Mouse (Mus musculus) c-Kit-negative CD71-positive TER-119-positive erythroid progenitor cells, embryonic 14.5 days (primary cell): ENCODE results near the gene Galnt17.

Experiments used
- DNase-seq: peaks from one replicate; pipeline ENCODE4 v3.0.0-alpha.2; 2013; ENCODE audit warnings: low read depth, low spot score

Galnt17 gene

GRCm38 (mm10) chr5:131246591-131246990, 61.7 kb downstream of the Galnt17 start:
- DNase-seq = no peak

- no peak for DNase-seq
Measured at GRCm38 (mm10) chr5:131241689-131242088, 66.6 kb downstream of the Galnt17 start.

GRCm38 (mm10) chr5:131239813-131240212, 68.5 kb downstream of the Galnt17 start:
- DNase-seq = no peak

DNA sequence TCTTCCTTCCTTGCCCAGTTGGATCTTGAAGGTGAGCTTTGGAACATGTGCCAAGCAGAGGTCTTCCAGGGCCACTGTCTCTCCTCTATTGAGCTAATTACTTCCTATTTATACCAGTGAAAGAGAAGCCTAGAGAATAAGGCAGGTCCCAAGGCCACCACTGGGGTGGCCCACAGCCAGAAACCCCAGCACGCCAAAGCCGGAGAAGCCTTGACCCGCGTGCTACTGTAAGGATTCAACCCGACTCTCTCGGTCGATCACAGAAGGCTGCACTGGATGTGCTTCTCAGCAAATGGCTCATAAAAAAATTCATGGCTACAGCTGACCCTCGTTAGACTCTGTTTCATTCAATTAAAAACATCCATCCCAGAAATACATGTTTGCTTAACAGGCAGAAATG, 71.4 kb downstream of the Galnt17 start:
- DNase-seq = no peak

DNA sequence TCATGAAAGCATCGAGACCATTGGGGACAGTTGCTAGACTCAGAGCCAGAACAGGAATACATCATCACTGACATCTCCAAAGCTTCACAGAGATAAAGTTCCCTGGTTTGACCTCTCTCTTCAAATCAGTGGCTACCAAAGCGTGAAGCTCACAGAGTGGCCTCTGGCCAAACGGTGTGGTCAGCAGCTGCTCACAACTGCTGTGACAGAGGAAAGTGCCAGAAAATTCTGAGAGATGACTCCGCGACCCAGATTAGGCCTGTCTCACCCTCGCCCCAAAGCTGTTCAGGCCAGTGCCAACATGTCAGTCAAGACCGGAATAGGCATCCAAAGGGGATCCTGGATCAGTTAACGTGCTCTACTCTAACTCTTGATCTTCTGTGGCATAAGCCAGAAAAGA, 74.5 kb downstream of the Galnt17 start:
- no peak for DNase-seq

DNA sequence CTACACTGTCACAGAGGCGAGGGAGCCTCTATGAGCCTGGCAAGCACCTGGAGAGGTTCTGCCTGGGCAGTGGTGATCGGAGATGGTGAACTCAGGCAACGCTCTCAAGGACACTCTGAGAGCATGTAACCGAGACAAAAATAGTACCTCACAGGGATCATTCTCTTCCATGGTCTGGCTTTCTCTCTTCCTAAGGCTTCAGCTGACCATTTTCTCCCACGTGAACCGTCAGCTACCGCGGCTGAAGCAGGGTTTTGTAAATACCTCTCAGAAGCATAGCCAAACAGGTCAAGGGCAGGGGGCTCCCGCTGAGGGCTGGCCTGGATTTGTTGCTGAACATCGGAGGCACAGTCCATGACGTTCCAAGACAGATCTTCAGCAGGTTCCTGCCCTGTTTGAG, 77.2 kb downstream of the Galnt17 start:
- DNase-seq = no peak

DNA sequence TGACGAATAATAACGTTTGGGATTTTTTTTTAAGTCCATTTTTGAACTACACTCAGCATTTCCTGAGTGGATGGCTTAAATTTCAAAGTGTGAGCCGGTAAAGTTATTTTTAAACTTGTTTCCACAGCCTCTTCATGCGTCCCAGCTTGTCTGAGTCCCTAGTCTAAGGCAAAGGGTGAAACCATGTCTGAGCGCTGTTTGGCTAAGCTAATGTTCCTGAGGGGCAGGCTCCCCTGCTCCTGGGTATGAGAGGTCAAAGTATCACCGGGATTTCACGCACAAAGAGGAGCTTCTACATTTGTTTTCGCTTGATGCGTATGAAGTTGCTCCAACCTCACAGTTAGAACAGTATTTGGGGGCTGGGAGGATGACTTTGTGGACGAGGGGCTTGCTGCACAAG, 78.6 kb downstream of the Galnt17 start:
- no peak for DNase-seq

DNA sequence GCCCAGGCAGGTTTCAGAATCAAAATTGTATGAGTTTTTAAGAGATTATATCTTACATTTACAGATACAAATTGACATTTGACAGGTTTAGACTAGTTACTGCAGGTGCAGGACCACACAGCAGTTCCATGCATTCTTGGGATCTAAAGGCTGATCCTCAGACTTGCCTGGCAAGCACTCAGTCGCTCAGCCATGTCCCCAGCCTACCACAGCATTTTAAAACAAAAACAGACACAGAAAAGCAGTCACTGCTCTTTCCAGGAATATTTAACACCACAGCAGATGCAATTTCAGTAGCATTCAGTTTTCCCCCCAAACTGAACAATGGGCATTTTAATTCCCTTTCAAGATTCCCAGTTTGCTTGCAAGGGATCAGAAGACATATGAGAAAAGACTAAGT, 84.9 kb downstream of the Galnt17 start:
- DNase-seq = no peak

GRCm38 (mm10) chr5:131222498-131223244, 85.6 kb downstream of the Galnt17 start:
- no peak for DNase-seq

DNA sequence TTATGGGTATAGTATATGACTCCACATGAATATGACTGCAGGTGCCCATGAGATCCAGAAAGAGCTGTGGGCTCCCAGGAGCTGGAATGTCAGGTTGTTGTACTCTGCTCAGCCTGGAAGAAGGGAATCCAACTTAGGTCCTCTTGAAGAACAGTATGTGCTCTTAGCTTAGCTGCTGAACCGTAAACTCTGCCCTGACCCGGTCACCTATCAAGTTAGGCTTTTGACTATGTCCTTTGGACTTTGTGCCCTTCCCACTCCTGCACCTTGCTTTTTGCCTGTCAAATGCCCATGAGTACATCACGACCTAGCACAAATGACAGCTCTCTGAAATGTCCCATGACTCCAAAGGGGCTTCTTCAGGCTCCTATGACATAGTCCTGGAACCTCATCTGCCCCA, 90.1 kb downstream of the Galnt17 start:
- no peak for DNase-seq

- DNase-seq = no peak
Measured at GRCm38 (mm10) chr5:131211618-131212017, 96.7 kb downstream of the Galnt17 start.

GRCm38 (mm10) chr5:131201146-131201545, 107.2 kb downstream of the Galnt17 start:
- no peak for DNase-seq

- no peak for DNase-seq
Measured at GRCm38 (mm10) chr5:131192311-131192710, 116.0 kb downstream of the Galnt17 start.

- no peak for DNase-seq
Measured at GRCm38 (mm10) chr5:131184566-131184965, 123.7 kb downstream of the Galnt17 start.

DNA sequence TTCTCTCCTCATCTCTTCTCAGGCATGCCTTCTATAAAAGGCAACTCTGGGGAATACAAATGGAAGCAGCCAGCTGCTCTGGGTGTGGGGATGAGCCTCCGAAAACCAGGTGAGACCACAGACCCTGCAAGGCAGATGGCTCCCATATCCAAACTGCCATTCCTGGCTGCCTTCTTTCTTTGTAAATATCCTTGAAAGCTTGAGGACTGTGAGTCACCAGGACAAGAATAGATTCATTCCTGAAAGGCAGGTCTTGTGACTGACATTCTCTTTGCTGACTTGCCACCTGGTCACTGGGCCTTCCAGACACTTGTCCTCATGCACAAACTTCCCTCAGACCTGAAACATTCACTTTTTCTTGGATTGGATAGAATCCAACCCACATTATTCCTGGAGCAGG, 127.1 kb downstream of the Galnt17 start:
- no peak for DNase-seq

DNA sequence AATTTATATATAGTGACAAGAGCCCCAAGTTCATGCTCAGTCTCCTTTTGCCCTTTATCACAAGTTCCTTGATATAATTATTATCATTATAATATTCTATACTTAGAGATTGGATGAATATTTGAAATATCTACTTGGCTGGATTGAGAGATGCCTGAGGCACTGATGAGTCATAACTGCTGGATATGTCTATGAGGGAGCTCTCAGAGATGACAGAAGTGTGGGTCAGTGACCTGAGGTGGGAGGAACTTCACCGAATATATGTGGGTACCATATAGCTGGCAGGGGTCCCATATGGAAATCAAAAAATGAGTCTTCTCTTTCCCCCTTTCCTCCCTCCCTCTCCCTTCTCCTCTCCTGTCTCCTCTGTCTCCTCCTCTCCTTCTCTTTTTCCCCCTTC, 127.5 kb downstream of the Galnt17 start:
- no peak for DNase-seq

- DNase-seq = no peak
Measured at GRCm38 (mm10) chr5:131177851-131178250, 130.4 kb downstream of the Galnt17 start.

DNA sequence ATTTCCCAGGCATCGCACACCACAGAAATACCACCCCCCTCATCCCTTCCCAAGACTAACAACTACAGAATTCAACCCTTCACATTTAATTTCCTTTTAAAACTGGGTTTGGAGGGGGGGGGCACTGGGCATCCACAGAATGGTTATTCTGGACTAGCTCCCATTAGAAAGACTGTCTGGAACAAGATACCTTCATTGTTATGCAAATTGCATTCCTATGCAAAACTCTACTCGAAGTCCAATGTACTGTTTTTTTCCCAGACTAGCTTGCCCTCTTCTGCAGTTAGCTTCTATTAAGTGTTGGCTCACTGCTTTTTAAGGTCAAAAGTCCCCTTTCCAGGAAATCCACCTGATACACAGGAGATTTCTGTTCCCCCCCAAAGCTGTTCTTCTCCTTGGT, 131.1 kb downstream of the Galnt17 start:
- DNase-seq = no peak

GRCm38 (mm10) chr5:131169186-131169585, 139.1 kb downstream of the Galnt17 start:
- no peak for DNase-seq

- no peak for DNase-seq
Measured at GRCm38 (mm10) chr5:131167366-131167765, 140.9 kb downstream of the Galnt17 start.

DNA sequence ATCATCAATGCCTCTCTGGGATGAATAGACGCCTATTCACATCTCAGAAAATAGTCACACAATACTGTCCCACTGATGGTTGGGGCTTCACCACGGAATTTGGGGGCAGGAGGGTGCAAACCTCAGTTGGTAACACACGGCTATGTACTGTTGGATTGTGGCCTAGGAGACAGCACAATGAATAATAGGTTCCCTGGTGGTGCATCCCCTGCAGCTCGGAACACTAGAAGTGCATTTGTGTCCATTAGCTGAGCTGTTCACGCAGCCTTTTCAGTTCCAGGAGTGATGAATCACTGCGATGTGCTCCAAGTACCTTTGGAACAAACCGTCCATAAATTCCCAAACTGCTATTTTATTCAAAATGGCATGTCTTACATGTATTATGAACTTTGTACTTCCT, 142.6 kb downstream of the Galnt17 start:
- no peak for DNase-seq

DNA sequence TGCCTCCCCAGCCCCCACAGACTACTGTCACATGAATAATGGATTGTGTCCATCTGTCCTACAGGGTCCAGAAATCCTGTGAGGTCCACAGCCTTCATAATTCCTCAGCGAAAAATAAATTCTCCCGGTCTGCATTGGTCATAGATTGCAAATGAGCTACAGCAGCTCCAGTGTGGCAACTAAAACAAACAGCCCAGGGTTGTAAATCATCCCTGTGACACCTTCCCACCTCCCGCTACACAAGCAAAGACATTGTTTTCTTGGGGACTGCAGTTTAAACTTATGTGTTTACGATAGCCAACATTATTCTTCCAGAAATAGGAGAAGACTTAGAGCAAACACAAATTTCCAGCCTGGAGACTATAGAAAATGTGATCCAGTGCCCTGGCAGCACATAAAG, 150.4 kb downstream of the Galnt17 start:
- no peak for DNase-seq

- no peak for DNase-seq
Measured at GRCm38 (mm10) chr5:131156323-131156722, 152.0 kb downstream of the Galnt17 start.

- DNase-seq = no peak
Measured at GRCm38 (mm10) chr5:131142606-131143005, 165.7 kb downstream of the Galnt17 start.
